Mouse (Mus musculus): ENCODE data around the gene Slc15a5. TPM values are rescaled to one million over a fixed set of nuclear protein-coding genes. Genes with fewer than 3 reads are reported as not detected.

Gene Slc15a5
- polyA plus RNA-seq, 1 experiment from 2014 or later, result not detected

GRCm38 (mm10) chr6:137960023-137960778 lies 119.5 kb downstream of the Slc15a5 start:
- no peak for ATAC-seq (ENCODE audit: low read depth)
- no peak overlapping the region for H3K4me3 ChIP-seq (ENCODE audit: low read depth, low read length)
- no peak overlapping the region for H3K4me2 ChIP-seq (ENCODE audit: low read depth, low read length)
- no peak overlapping the region for H3K27ac ChIP-seq (ENCODE audit: low read depth, low read length)
- no peaks in the 10 kb centered on the region for H3K27me3 ChIP-seq (ENCODE audit: control insufficient read depth, insufficient read depth, low read length)
- no peaks in the 10 kb centered on the region for H3K9me3 ChIP-seq (ENCODE audit: control insufficient read depth, low read length)
- H3K36me3 ChIP-seq (ENCODE audit: control insufficient read depth, insufficient read depth, low read length), result no peaks in the 10 kb centered on the region
- no peak overlapping the region for H3K9ac ChIP-seq (replicated peaks; ENCODE audit: low read depth, low read length)
- WGBS, result 78% methylated on average over 4 of the region's 4 CpGs
- H3K4me1 ChIP-seq (ENCODE audit: control insufficient read depth, insufficient read depth, low read length), result no peaks in the 10 kb centered on the region

- Histone ChIP-seq H3K9me3 (ENCODE audit: control insufficient read depth, low read length) (no peaks in the 10 kb centered on the region), H3K36me3 (ENCODE audit: control insufficient read depth, insufficient read depth, low read length) (no peaks in the 10 kb centered on the region), H3K4me3 (ENCODE audit: low read depth, low read length) (no peak overlapping the region), H3K4me2 (ENCODE audit: low read depth, low read length) (no peak overlapping the region), H3K4me1 (ENCODE audit: control insufficient read depth, insufficient read depth, low read length) (no peaks in the 10 kb centered on the region), H3K9ac (replicated peaks; ENCODE audit: low read depth, low read length) (no peak overlapping the region), H3K27me3 (ENCODE audit: control insufficient read depth, insufficient read depth, low read length) (no peaks in the 10 kb centered on the region), H3K27ac (ENCODE audit: low read depth, low read length) (no peak overlapping the region)
- 93% methylated on average over 6 of the region's 6 CpGs for WGBS
- no peak for ATAC-seq (ENCODE audit: low read depth)
Observed at GRCm38 (mm10) chr6:137957630-137958029, 122.1 kb downstream of the Slc15a5 start.

GRCm38 (mm10) chr6:137956783-137957429 lies 122.8 kb downstream of the Slc15a5 start:
- H3K4me3 ChIP-seq (ENCODE audit: low read depth, low read length), result no peak overlapping the region
- H3K4me1 ChIP-seq (ENCODE audit: control insufficient read depth, insufficient read depth, low read length), result no peaks in the 10 kb centered on the region
- 42% methylated on average over 10 of the region's 17 CpGs for WGBS
- H3K4me2 ChIP-seq (ENCODE audit: low read depth, low read length), result no peak overlapping the region
- H3K9me3 ChIP-seq (ENCODE audit: control insufficient read depth, low read length), result no peaks in the 10 kb centered on the region
- ATAC-seq (ENCODE audit: low read depth), result peak; percentile 63; the same call in 1 of the 2 replicates
- H3K27me3 ChIP-seq (ENCODE audit: control insufficient read depth, insufficient read depth, low read length), result no peaks in the 10 kb centered on the region
- no peak overlapping the region for H3K27ac ChIP-seq (ENCODE audit: low read depth, low read length)
- no peaks in the 10 kb centered on the region for H3K36me3 ChIP-seq (ENCODE audit: control insufficient read depth, insufficient read depth, low read length)
- H3K9ac ChIP-seq (replicated peaks; ENCODE audit: low read depth, low read length), result no peak overlapping the region

GRCm38 (mm10) chr6:137946520-137946919 lies 133.2 kb downstream of the Slc15a5 start:
- Histone ChIP-seq H3K27ac (ENCODE audit: low read depth, low read length) (no peak overlapping the region), H3K4me3 (ENCODE audit: low read depth, low read length) (no peak overlapping the region), H3K9me3 (ENCODE audit: control insufficient read depth, low read length) (no peaks in the 10 kb centered on the region), H3K36me3 (ENCODE audit: control insufficient read depth, insufficient read depth, low read length) (no peaks in the 10 kb centered on the region), H3K4me1 (ENCODE audit: control insufficient read depth, insufficient read depth, low read length) (no peaks in the 10 kb centered on the region), H3K4me2 (ENCODE audit: low read depth, low read length) (no peak overlapping the region), H3K9ac (replicated peaks; ENCODE audit: low read depth, low read length) (no peak overlapping the region), H3K27me3 (ENCODE audit: control insufficient read depth, insufficient read depth, low read length) (no peaks in the 10 kb centered on the region)
- no peak for ATAC-seq (ENCODE audit: low read depth)
- WGBS, result 92% methylated on average over 10 of the region's 10 CpGs

- H3K4me3 ChIP-seq (ENCODE audit: low read depth, low read length), result no peak overlapping the region
- WGBS, result 62% methylated on average over 12 of the region's 12 CpGs
- no peaks in the 10 kb centered on the region for H3K9me3 ChIP-seq (ENCODE audit: control insufficient read depth, low read length)
- H3K9ac ChIP-seq (replicated peaks; ENCODE audit: low read depth, low read length), result no peak overlapping the region
- H3K4me2 ChIP-seq (ENCODE audit: low read depth, low read length), result no peak overlapping the region
- no peak overlapping the region for H3K27ac ChIP-seq (ENCODE audit: low read depth, low read length)
- ATAC-seq (ENCODE audit: low read depth), result no peak
- H3K36me3 ChIP-seq (ENCODE audit: control insufficient read depth, insufficient read depth, low read length), result no peaks in the 10 kb centered on the region
- no peaks in the 10 kb centered on the region for H3K4me1 ChIP-seq (ENCODE audit: control insufficient read depth, insufficient read depth, low read length)
- H3K27me3 ChIP-seq (ENCODE audit: control insufficient read depth, insufficient read depth, low read length), result no peaks in the 10 kb centered on the region
Observed at GRCm38 (mm10) chr6:137940374-137941218, 139.1 kb downstream of the Slc15a5 start.

- H3K36me3 ChIP-seq (ENCODE audit: control insufficient read depth, insufficient read depth, low read length), result no peaks in the 10 kb centered on the region
- H3K4me3 ChIP-seq (ENCODE audit: low read depth, low read length), result no peak overlapping the region
- H3K9ac ChIP-seq (replicated peaks; ENCODE audit: low read depth, low read length), result no peak overlapping the region
- 95% methylated on average over 5 of the region's 5 CpGs for WGBS
- H3K9me3 ChIP-seq (ENCODE audit: control insufficient read depth, low read length), result no peaks in the 10 kb centered on the region
- no peak overlapping the region for H3K27ac ChIP-seq (ENCODE audit: low read depth, low read length)
- ATAC-seq (ENCODE audit: low read depth), result no peak
- no peaks in the 10 kb centered on the region for H3K4me1 ChIP-seq (ENCODE audit: control insufficient read depth, insufficient read depth, low read length)
- H3K4me2 ChIP-seq (ENCODE audit: low read depth, low read length), result no peak overlapping the region
- no peaks in the 10 kb centered on the region for H3K27me3 ChIP-seq (ENCODE audit: control insufficient read depth, insufficient read depth, low read length)
Observed at GRCm38 (mm10) chr6:137937541-137937940, 142.2 kb downstream of the Slc15a5 start.

GRCm38 (mm10) chr6:137936268-137936667 lies 143.4 kb downstream of the Slc15a5 start:
- Histone ChIP-seq H3K4me1 (ENCODE audit: control insufficient read depth, insufficient read depth, low read length) (no peaks in the 10 kb centered on the region), H3K9ac (replicated peaks; ENCODE audit: low read depth, low read length) (no peak overlapping the region), H3K4me2 (ENCODE audit: low read depth, low read length) (no peak overlapping the region), H3K36me3 (ENCODE audit: control insufficient read depth, insufficient read depth, low read length) (no peaks in the 10 kb centered on the region), H3K27ac (ENCODE audit: low read depth, low read length) (no peak overlapping the region), H3K9me3 (ENCODE audit: control insufficient read depth, low read length) (no peaks in the 10 kb centered on the region), H3K4me3 (ENCODE audit: low read depth, low read length) (no peak overlapping the region), H3K27me3 (ENCODE audit: control insufficient read depth, insufficient read depth, low read length) (no peaks in the 10 kb centered on the region)
- WGBS, result 97% methylated on average over 1 of the region's 1 CpGs
- no peak for ATAC-seq (ENCODE audit: low read depth)

DNA sequence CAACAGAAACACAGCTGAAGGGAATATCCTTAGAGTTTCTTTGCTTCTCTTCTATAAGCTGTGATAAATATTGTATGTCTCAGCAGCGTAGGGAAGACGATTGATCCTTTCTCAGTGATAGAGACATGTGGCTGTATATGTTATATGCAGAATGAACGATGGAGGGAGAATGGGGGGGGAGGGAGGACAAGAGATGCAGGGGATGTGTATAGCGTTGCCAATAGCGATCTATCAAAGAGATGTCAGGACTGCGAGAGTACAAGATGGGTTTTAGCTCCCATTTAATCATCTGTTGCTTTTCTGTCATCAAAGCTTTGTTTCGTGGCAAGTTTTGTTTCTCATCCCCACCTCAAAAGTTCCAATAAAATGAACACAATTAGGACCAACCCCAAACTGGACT lies 143.9 kb downstream of the Slc15a5 start:
- Histone ChIP-seq H3K9me3 (ENCODE audit: control insufficient read depth, low read length) (no peaks in the 10 kb centered on the region), H3K4me3 (ENCODE audit: low read depth, low read length) (no peak overlapping the region), H3K36me3 (ENCODE audit: control insufficient read depth, insufficient read depth, low read length) (no peaks in the 10 kb centered on the region), H3K27ac (ENCODE audit: low read depth, low read length) (no peak overlapping the region), H3K27me3 (ENCODE audit: control insufficient read depth, insufficient read depth, low read length) (no peaks in the 10 kb centered on the region), H3K4me1 (ENCODE audit: control insufficient read depth, insufficient read depth, low read length) (no peaks in the 10 kb centered on the region), H3K9ac (replicated peaks; ENCODE audit: low read depth, low read length) (no peak overlapping the region), H3K4me2 (ENCODE audit: low read depth, low read length) (no peak overlapping the region)
- 76% methylated on average over 7 of the region's 7 CpGs for WGBS
- no peak for ATAC-seq (ENCODE audit: low read depth)

GRCm38 (mm10) chr6:137935341-137935740 lies 144.4 kb downstream of the Slc15a5 start:
- H3K4me1 ChIP-seq (ENCODE audit: control insufficient read depth, insufficient read depth, low read length), result no peaks in the 10 kb centered on the region
- no peak for ATAC-seq (ENCODE audit: low read depth)
- H3K9me3 ChIP-seq (ENCODE audit: control insufficient read depth, low read length), result no peaks in the 10 kb centered on the region
- H3K4me3 ChIP-seq (ENCODE audit: low read depth, low read length), result no peak overlapping the region
- WGBS, result 65% methylated on average over 8 of the region's 8 CpGs
- no peak overlapping the region for H3K4me2 ChIP-seq (ENCODE audit: low read depth, low read length)
- H3K36me3 ChIP-seq (ENCODE audit: control insufficient read depth, insufficient read depth, low read length), result no peaks in the 10 kb centered on the region
- H3K9ac ChIP-seq (replicated peaks; ENCODE audit: low read depth, low read length), result no peak overlapping the region
- no peak overlapping the region for H3K27ac ChIP-seq (ENCODE audit: low read depth, low read length)
- H3K27me3 ChIP-seq (ENCODE audit: control insufficient read depth, insufficient read depth, low read length), result no peaks in the 10 kb centered on the region
